Mouse (Mus musculus): ENCODE results near the gene Narf. TPM values are rescaled to one million over a fixed set of nuclear protein-coding genes. Genes with fewer than 3 reads are reported as not detected.

The Narf gene
- total and polyA plus RNA-seq, 2 experiments from 2014 or later: 38.0 to 129 TPM

DNA sequence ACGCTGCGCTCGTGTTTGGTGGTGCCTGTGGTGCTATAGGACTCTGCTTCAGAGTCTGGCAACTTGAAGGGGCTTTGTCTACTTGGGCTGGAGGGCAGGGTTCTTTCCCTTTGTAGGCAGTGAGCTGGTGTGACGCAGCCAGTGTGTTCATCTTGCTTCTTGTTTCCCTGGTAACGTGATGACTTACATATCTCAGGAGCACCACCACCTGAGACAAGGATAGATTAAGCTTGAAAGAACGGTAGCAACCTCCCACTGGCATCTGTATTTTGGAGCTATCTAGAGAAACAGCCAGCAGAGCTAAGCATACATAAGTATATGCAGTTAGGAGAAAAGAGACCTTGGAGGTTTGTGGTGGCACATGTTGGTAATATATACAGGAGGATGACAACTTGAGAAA, 68.3 kb downstream of the Narf start:
- Histone ChIP-seq H3K36me3 (ENCODE audit: insufficient read depth, low read length) (peaks cover 48% of the 10 kb centered on the region), H3K4me3 (ENCODE audit: low read depth, low read length) (no peak overlapping the region), H3K9ac (replicated peaks; ENCODE audit: low read length, poor library complexity, severe bottlenecking) (no peak overlapping the region), H3K9me3 (ENCODE audit: low read length) (no peaks in the 10 kb centered on the region; the same call in 1 of the 2 replicates), H3K4me2 (ENCODE audit: low read depth, low read length, poor library complexity, severe bottlenecking) (no peak overlapping the region), H3K27ac (ENCODE audit: low read depth, low read length) (no peak overlapping the region), H3K27me3 (ENCODE audit: insufficient read depth, low read length) (no peaks in the 10 kb centered on the region), H3K4me1 (ENCODE audit: insufficient read depth, low read length) (no peaks in the 10 kb centered on the region)
- TF ChIP-seq CTCF (IDR thresholded peaks at IDR 0.05): no peak
- no peak for ATAC-seq (ENCODE audit: low FRiP score)
- 85% methylated on average over 6 of the region's 6 CpGs for WGBS
- DNase-seq (ENCODE audit: low spot score): no peak

Other genes with a start within 250 kb of the Narf start
- 116 and 122 TPM in 2 replicates for gene Csnk1d, start 245.9 kb upstream of the Narf start, total RNA-seq (2014; rRNA removed)
- 115 TPM in 2 replicates for gene Csnk1d, start 245.9 kb upstream of the Narf start, polyA plus RNA-seq (2015; fragmentation: Nextera tagmentation; extraction: Ambion mirVana)
- gene Cd7, start 197.8 kb upstream of the Narf start, total RNA-seq (2014; rRNA removed): not detected in 2 replicates
- not detected in 2 replicates for gene Cd7, start 197.8 kb upstream of the Narf start, polyA plus RNA-seq (2015; fragmentation: Nextera tagmentation; extraction: Ambion mirVana)
- not detected in 2 replicates for gene Sectm1b, start 173.7 kb upstream of the Narf start, total RNA-seq (2014; rRNA removed)
- gene Sectm1b, start 173.7 kb upstream of the Narf start, polyA plus RNA-seq (2015; fragmentation: Nextera tagmentation; extraction: Ambion mirVana): not detected in 2 replicates
- gene Sectm1a, start 156.0 kb upstream of the Narf start, total RNA-seq (2014; rRNA removed): not detected in 2 replicates
- not detected in 2 replicates for gene Sectm1a, start 156.0 kb upstream of the Narf start, polyA plus RNA-seq (2015; fragmentation: Nextera tagmentation; extraction: Ambion mirVana)
- not detected in 2 replicates for gene Tex19.2, start 118.6 kb upstream of the Narf start, total RNA-seq (2014; rRNA removed)
- gene Tex19.2, start 118.6 kb upstream of the Narf start, polyA plus RNA-seq (2015; fragmentation: Nextera tagmentation; extraction: Ambion mirVana): not detected in 2 replicates
- not detected in 2 replicates for gene Tex19.1, start 91.1 kb upstream of the Narf start, total RNA-seq (2014; rRNA removed)
- gene Tex19.1, start 91.1 kb upstream of the Narf start, polyA plus RNA-seq (2015; fragmentation: Nextera tagmentation; extraction: Ambion mirVana): not detected in 2 replicates
- gene Uts2r, start 77.0 kb upstream of the Narf start, total RNA-seq (2014; rRNA removed): 0.33 and 0.66 TPM in 2 replicates
- gene Uts2r, start 77.0 kb upstream of the Narf start, polyA plus RNA-seq (2015; fragmentation: Nextera tagmentation; extraction: Ambion mirVana): 1.1 and 1.5 TPM in 2 replicates
- gene Hexdc, start 32.8 kb upstream of the Narf start, total RNA-seq (2014; rRNA removed): 85.2 and 87.4 TPM in 2 replicates
- 37.4 and 38.1 TPM in 2 replicates for gene Hexdc, start 32.8 kb upstream of the Narf start, polyA plus RNA-seq (2015; fragmentation: Nextera tagmentation; extraction: Ambion mirVana)
- 8.9 and 12.0 TPM in 2 replicates for gene Ogfod3, start 32.5 kb upstream of the Narf start, total RNA-seq (2014; rRNA removed)
- 25.2 and 32.5 TPM in 2 replicates for gene Ogfod3, start 32.5 kb upstream of the Narf start, polyA plus RNA-seq (2015; fragmentation: Nextera tagmentation; extraction: Ambion mirVana)
- gene Cybc1, start 7.9 kb upstream of the Narf start, total RNA-seq (2014; rRNA removed): 26.5 and 29.1 TPM in 2 replicates
- gene Cybc1, start 7.9 kb upstream of the Narf start, polyA plus RNA-seq (2015; fragmentation: Nextera tagmentation; extraction: Ambion mirVana): 18.7 and 20.9 TPM in 2 replicates
- gene Foxk2, start 22.7 kb downstream of the Narf start, total RNA-seq (2014; rRNA removed): 92.5 and 92.9 TPM in 2 replicates
- 13.2 and 13.7 TPM in 2 replicates for gene Foxk2, start 22.7 kb downstream of the Narf start, polyA plus RNA-seq (2015; fragmentation: Nextera tagmentation; extraction: Ambion mirVana)
- gene Wdr45b, start 117.2 kb downstream of the Narf start, total RNA-seq (2014; rRNA removed): 71.9 and 72.5 TPM in 2 replicates
- gene Wdr45b, start 117.2 kb downstream of the Narf start, polyA plus RNA-seq (2015; fragmentation: Nextera tagmentation; extraction: Ambion mirVana): 87.1 and 89.2 TPM in 2 replicates
- 15.0 and 18.3 TPM in 2 replicates for gene Rab40b, start 151.0 kb downstream of the Narf start, total RNA-seq (2014; rRNA removed)
- gene Rab40b, start 151.0 kb downstream of the Narf start, polyA plus RNA-seq (2015; fragmentation: Nextera tagmentation; extraction: Ambion mirVana): 14.8 and 15.7 TPM in 2 replicates
- 17.2 and 22.4 TPM in 2 replicates for gene Fn3krp, start 184.1 kb downstream of the Narf start, total RNA-seq (2014; rRNA removed)
- gene Fn3krp, start 184.1 kb downstream of the Narf start, polyA plus RNA-seq (2015; fragmentation: Nextera tagmentation; extraction: Ambion mirVana): 8.3 and 9.0 TPM in 2 replicates
- gene Fn3k, start 197.7 kb downstream of the Narf start, total RNA-seq (2014; rRNA removed): 2.2 and 8.2 TPM in 2 replicates
- gene Fn3k, start 197.7 kb downstream of the Narf start, polyA plus RNA-seq (2015; fragmentation: Nextera tagmentation; extraction: Ambion mirVana): 3.7 and 3.9 TPM in 2 replicates
- 87.9 and 104 TPM in 2 replicates for gene Tbcd, start 214.7 kb downstream of the Narf start, total RNA-seq (2014; rRNA removed)
- 56.5 and 58.4 TPM in 2 replicates for gene Tbcd, start 214.7 kb downstream of the Narf start, polyA plus RNA-seq (2015; fragmentation: Nextera tagmentation; extraction: Ambion mirVana)